Mouse (Mus musculus): ENCODE results near the gene Fam124a.

- no peak for TF ChIP-seq GATA1 (IDR thresholded peaks at IDR 0.05; ENCODE audit: low read length)
- TF ChIP-seq TAL1 (IDR thresholded peaks at IDR 0.05; ENCODE audit: low read length): no peak
Observed at GRCm38 (mm10) chr14:62570299-62570698, 14.8 kb downstream of the Fam124a start.
